Mouse (Mus musculus) gastrocnemius, postnatal 10 days (tissue): ENCODE results near the gene Erc2. TPM values are rescaled to one million over a fixed set of nuclear protein-coding genes. Genes with fewer than 3 reads are reported as not detected.

Experiments used
- DNase-seq: peaks from one replicate; pipeline ENCODE4 v3.0.0; 2021; ENCODE audit warnings: mixed read lengths
- total RNA-seq, 2 experiments: library from RNA; stranded (reverse); gene quantifications; 2 replicates each; pipeline ENCODE4 v1.2.3; 2021

Gene Erc2
- total RNA-seq, 2 experiments from 2014 or later, result 1.4 to 1.5 TPM

- no peak for DNase-seq
These were observed 829.5 kb downstream of the Erc2 start for GRCm38 (mm10) chr14:28451771-28452170.

- no peak for DNase-seq
These were observed 834.3 kb downstream of the Erc2 start for GRCm38 (mm10) chr14:28456372-28457076.

DNA sequence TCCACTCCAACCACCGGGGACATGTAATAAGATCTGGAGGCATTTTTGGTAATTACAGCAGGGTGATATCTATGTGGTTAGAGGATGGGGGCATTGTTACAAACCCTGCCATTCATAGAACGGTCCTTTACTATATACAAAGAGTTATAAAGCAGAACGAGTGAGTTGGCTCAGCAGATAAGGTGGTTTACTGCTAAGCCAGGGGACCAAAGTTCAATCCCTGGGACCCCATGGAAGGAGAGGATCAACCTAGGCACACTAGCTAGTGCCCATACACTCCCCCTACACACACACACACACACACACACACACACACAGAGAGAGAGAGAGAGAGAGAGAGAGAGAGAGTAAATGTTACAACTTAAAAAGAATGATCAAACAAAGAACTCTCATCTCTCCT is 835.2 kb downstream of the Erc2 start:
- no peak for DNase-seq

DNA sequence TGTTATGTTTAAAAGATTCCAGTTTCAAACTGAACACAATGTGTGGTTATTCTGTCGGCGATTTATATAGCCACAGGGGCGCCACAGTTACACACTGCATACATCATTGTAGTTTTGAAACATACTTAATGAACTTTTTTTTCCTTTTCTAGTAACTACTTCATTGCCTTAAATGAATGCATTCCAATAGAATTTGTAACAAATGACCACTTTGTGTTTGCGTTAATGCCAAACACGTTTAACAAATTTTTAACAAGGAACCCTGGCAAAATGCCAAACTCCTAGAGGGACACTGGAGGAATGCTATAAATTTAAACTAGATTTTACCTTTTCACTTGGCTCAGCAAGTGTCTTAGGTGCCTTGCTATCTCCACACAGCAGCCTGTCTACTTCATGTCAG is 845.7 kb downstream of the Erc2 start:
- DNase-seq, result no peak

GRCm38 (mm10) chr14:28469696-28470095 is 847.5 kb downstream of the Erc2 start:
- DNase-seq, result no peak

DNA sequence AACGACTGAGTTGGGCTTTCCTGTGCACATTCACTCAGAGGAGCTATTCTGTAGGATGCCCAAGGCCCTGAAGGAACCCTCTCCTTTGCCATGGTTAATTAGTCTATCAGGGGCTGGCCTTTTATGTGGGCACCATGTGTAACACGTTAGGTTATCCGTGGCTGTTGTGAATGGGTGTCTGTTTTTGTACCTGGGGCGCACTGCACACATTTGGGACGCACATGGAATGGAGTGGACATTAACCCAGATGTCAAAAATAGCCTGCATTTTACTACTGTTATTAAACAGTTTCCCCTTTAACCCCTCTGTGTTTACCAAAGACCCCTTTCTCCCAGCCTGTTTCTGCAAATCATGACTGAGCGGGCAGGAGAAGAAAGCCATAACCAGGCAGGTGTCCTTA is 848.0 kb downstream of the Erc2 start:
- DNase-seq, result no peak

DNA sequence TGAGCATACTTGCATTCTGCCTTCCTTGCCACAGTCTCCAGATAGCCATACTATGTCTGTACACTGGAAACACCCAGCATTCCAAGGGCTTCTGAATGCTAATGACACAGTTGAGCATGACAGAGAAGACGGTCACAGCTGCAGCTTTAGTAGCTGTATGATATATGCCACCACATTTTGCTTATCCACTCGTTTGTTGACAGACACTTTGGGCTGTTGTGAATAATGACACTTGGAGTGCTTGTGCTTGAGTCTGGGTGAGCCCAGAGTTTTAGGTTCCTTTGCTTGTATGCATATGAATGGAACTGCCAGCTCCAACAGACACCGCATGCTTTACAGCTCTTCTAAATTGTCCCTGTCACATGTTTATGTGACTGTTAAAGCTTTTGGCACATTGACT is 852.8 kb downstream of the Erc2 start:
- DNase-seq, result no peak

- no peak for DNase-seq
These were observed 853.2 kb downstream of the Erc2 start for GRCm38 (mm10) chr14:28475421-28475820.

- no peak for DNase-seq
These were observed 854.5 kb downstream of the Erc2 start for GRCm38 (mm10) chr14:28476746-28477145.

DNA sequence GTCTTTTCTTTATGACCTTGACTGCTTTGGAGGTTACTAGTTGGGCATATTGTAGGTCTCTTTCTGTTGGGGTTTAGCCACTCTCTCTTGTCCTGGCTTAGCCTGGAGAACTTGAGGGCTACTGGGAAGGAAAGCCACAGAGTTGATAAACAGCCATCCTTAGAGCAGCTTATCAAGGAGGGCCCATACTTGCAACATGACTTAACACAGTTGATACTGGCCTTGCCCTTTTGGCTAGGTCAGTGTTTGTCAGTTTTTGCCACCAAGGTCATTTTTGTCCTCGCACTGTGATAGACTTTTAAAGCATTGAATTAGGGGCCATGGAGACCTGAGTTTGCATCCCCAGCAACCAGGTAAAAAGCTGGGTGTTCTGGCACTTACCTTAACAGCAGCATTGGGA is 858.6 kb downstream of the Erc2 start:
- DNase-seq, result no peak

- DNase-seq, result no peak
These were observed 871.6 kb downstream of the Erc2 start for GRCm38 (mm10) chr14:28493806-28494205.

DNA sequence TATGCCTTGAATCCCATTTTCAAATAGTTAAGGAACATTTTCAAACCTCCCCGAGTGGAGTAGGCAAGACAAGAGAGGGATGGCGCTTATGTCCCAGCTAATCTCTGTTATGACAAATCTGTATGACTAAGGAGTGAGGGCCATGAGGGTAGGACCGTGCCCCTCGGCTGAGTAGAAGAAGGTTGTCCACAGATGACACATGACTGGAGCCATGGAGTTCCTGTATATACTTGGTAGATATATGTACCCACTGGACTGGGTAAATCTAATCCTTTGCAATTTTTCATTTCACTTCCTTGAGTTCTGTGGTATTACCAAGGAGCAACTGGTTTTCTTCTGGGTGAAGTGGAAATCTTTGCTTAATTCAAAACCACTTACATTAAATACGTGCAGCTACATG is 872.0 kb downstream of the Erc2 start:
- no peak for DNase-seq

DNA sequence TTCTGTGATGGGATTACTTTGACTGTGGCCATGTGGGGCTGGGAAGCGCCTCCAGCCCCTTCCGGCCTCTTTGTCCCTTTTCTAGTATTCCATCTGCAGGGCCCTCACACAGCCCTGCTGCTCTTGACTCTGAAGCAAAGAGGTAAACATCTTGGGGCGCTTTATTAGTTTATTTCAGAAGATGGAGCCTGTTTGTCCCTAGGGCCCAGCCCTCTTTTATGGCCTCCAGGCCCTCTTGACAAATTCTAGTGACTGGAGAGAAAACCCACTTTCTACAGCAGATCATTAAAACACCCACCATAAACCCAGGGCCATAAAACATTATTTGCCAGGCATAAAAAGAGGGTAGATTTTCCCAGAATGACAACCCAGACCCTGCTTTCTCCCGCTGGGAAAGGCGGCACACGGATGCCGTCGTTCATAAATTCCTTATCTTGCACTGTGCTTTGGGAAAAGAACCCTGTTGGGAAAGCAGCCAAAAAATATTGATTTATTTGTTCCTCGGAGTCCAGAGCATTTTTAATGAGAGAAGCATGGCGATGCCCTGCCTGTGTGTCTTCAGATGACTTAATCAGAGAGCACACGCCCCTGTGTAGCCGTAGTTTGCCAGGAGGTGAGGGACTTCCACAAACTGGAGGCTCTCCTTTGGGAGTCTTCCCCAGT is 879.1 kb downstream of the Erc2 start:
- no peak for DNase-seq

DNA sequence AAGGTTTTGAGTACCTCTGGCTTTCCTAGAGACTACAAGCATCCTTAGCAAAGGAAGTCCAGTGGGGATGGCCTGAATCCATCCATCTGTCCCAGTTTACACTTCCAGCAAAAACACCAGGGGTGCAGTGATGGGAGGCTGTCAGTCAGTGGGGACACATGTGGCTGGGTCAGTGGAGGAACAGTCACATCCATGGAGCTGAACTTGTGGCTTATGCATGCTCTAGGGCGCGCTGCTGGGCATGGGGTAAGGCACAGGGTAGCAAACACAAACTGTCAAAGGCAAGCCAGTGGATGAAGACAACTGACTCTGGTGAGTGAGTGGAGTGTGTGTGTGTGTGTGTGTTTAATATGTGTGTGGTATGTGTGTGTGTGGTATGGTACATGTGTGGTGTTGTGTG is 881.0 kb downstream of the Erc2 start:
- no peak for DNase-seq

GRCm38 (mm10) chr14:28504101-28505050 is 882.1 kb downstream of the Erc2 start, which contains the start of gene Wnt5a:
Wnt5a (plus strand) TSS chr14:28504750.
- DNase-seq, result peak; percentile 56

DNA sequence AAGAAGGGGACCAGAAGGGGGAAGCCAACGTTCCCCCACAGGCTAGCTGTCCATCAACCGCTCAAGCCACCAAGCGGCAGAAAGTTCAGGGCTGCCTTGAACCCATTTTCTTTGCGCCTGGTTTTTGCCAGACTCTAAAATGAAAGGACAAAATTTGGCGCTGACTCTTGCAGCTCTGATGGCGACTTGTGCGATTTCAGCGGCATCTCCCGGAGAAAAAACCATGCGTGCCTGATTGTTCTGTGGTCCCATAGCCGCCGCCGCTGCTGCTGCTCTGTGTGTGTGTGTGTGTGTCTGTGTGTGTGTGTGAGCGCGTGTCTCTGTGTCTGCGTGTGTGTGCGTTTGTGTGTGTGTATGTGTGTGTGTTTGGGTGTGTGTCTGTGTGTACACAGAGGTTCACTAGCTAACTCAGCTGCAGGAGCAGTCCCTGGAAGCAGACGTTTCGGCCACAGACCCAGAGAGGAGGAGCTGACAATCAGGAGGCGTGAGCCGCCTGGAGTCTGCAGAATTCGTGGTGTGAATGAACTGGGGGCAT is 882.9 kb downstream of the Erc2 start:
- DNase-seq, result peak; percentile 43

DNA sequence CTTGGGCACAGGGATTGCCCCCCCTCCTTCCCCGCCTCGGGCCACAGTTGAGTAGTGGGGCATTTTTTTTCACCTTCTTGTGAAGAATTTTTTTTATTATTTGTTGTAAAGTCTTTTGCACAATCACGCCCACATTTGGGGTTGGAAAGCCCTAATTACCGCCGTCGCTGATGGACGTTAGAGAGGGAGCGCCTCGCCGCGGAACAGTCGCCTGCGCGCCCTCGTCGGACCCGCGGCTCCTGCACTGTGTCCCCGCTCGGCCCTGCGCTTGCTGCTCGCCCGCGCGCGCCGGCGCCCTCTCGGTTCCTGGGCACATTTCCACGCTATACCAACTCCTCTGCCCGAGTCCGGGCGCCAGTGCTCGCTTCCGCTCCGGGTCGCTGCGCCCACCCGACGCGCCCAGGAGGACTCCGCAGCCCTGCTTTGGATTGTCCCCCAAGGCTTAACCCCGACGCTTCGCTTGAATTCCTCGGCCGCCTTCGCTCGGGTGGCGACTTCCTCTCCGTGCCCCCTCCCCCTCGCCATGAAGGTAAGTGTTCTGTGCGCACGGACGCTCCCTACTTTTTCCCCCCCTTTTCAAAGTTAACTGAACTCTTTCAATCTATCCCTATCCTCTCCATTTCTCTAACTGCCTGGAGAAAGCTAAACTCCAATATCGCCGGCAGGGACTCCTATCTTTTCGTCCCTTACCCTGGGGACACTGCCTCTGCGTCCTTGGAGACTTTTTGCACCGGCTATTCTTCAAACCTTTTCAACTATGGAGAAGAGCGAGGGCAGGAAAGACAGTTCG is 883.6 kb downstream of the Erc2 start:
- peak; percentile 33 for DNase-seq

DNA sequence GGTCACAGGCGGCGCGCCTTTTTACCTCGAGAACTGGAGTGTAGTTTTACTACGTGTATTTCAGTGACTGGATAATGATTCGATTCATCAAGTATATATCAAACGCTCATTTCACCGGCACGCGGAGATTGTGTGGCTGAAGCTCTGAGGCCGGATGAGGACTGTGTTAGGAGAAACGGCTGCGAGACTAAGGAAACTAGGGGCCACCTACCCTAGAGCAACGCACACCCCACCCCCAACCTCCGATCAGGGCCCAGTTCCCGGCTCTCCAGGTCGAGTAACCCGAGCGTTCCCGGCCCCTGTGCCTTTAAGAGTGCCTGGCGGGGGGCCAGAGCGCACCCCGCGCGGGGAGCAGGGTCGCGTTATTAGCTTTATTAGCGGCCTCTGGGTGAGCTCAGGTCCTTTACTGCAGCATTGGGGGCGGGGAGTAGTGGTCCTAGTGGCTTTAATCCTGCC is 884.2 kb downstream of the Erc2 start:
- peak; percentile 63 for DNase-seq

GRCm38 (mm10) chr14:28507011-28507410 is 884.8 kb downstream of the Erc2 start:
- no peak for DNase-seq

DNA sequence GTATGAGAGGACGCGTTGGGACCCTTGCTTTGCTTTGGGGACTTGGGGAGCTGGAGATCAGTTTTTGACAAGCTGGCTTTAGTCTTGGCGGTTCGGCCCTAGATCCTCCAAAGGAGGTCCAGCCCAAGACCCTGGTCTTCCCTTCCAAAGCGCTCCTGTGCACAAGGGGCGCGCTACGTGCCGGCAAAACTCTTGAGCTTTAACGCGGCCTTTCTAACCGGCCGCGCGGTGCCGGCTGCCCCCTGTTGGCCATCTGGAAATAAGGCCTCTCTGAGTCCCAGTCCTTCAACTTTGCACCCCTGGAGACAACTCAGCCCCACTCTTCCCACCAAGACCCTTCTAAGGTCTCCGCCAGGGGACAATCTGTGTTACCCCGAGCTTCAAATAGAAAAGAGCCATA is 885.2 kb downstream of the Erc2 start:
- peak; percentile 75 for DNase-seq
